Mouse (Mus musculus): ENCODE measurements at regions not wholly inside any gene's neighbourhood (a gene's known extent, or its start where the extent isn't known, plus 50 kb on each side); places are given as distances from the start of the nearest gene placed in this dataset.

DNA sequence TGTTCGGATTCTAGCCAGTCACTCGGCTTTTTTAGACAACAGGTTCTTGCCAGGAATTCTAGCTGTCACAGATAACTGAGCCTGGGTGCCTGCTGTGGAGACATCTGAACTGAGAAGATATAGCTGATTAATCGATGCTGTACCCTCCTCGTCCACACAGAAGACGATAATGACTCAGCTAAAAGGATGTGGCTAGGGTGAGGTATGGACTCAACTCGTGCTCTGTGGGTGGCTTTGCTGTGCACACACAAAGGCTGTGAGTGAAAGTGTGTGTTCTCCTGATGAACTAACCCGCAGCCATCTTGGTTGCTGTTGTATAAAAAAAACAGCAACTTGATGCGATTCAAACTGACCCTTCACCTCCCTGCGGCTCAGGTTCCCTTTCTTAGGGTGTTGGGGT, 158.8 kb upstream of the Igsf21 start:
- DNase-seq (ENCODE audit: low spot score), result no peak
- intact Hi-C loops (cut with DNase I), result no loop called here

DNA sequence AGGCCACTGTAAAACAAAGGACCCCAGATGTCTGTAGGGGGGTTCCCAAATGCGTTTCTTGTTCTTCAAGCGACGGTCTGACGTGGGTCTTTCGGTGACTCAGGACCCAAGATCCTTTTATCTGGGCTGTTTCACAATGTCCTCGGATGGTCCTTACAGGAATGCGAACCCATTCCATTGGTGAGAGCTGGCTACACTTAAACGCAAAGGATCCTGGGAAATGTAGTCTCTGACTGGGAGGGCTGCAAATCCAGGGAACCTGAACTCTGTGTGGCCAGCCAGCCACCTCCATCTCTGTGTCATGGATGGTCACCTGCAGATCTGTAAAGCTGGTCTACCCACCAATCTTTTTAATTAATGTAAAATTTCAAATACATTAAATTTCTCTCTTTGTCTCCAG, 156.5 kb upstream of the Igsf21 start:
- DNase-seq (ENCODE audit: low spot score), result no peak
- intact Hi-C loops (cut with DNase I), result no loop called here

DNA sequence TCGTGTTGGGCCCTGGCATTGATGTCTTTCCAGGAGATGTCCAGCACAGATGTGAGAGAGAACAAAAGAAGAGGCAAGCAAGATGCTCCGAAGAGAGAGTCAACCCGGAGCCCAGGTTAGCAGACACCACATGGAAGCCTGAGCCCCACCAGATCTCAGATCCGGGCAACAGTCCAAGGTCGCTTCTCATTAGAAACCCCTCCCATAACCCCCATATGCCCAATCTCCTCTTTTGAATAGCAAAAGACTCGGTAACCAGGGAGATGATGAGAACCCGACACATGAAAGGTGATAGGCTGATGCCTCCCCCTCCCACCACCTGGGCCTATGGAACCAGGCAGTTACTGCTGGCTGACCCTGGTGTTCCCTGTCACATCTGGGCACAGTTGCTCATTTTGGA, 155.7 kb upstream of the Igsf21 start:
- intact Hi-C loops (cut with DNase I), result no loop called here
- no peak for DNase-seq (ENCODE audit: low spot score)

DNA sequence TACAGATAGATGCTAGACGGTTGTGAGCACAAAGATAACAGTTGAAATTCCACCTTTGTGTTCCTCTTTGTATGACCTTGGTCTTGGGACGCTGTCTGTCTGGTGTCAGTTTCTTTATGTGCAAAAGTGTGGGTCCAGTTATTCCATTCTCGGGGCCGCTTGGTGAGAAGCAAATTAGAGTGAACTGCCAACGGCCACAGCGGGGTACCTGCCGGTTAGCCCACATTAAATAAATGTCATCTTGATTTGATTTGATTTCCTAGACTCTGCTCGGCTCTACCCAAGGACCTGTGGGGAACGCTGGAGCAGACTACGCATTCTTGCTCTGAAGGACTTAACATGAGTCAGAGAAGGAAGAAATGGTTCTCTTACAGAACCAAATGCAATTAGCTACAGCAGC, 155.0 kb upstream of the Igsf21 start:
- intact Hi-C loops (cut with DNase I), result no loop called here
- no peak for DNase-seq (ENCODE audit: low spot score)

DNA sequence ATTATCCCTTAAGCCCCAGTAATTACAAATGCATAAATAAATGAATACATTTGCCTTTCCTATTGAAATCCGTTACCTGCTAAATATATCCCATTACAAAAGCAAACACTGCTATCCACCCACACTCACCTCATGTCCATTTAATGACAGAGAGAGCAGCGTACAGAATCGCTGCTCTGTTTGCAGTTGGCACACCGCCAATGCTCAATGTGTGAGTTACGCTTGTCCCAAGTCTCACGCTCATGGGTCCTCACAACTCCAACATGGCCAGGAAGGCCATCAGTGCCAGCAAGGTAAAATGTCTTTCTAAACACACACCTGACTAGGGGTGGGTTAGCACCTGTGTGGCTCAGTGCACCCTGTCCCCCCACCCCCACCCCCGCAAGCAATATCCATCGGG, 150.0 kb upstream of the Igsf21 start:
- DNase-seq (ENCODE audit: low spot score), result no peak
- intact Hi-C loops (cut with DNase I), result no loop called here

DNA sequence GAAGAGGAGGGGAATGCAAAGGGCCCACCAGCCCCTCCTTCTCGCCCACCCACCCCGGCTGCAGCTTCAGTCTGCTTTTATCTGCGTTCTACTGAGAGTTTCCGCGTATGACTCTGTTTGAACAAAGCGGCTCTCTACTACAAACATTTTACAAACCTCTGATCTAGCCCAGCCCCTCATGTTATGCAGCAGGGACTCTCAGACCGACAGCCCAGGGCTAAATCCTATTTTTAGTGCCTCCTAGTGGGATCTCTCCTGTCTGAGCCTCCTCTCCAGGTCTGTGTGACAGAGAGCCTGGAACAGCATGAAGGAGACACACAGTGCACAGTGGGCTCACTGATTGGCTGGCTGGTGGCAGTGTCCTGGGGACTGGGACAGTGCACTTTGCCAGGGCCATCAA, 145.7 kb upstream of the Igsf21 start:
- no peak for DNase-seq (ENCODE audit: low spot score)
- intact Hi-C loops (cut with DNase I), result no loop called here

DNA sequence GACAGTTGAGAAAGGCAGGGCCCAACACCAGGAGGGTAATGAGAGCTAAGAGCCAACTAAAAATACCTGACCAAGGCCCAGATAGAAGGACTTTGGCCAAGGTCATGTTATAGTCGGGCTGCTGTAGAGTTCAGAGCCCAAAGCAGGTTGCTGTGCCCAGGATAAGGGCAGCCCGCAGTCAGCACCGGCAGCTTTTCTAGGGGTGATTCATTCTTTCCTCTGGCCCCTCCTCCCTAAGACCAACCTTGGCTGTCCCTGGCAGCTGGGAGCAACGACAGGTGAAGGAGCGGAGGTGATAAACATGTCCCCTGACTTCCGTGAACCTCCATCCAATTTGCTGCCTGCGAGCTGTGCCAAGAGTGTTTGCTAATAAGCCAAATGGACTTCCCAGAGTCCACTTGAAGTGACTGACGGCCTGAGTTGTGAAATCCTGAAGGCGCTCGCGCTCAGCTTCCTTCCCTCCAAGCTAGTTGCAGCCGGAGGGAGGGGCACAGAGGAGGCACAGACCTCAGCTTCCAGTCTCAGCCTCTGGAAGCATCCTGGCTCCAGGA, 144.2 kb upstream of the Igsf21 start:
- intact Hi-C loops (cut with DNase I), result no loop called here
- no peak for DNase-seq (ENCODE audit: low spot score)

DNA sequence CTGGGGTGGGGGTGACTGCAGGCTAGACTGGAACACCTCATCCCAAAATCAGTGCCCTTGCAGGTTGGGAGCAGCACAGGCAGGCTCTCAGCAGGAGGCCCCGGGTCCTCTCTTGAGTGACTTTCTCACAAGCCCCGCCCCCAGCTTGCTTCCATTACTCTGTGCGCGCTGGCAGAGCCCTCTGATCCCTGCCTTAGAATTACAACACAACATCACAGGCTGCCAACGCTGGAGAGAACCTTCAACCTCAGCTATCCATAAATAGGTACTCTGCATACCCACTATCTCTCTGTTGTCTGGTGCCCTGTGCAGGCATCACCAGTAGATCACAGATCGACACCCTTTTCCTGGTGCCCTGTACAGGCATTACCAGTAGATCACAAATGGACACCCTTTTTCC, 139.1 kb upstream of the Igsf21 start:
- intact Hi-C loops (cut with DNase I), result no loop called here
- no peak for DNase-seq (ENCODE audit: low spot score)

DNA sequence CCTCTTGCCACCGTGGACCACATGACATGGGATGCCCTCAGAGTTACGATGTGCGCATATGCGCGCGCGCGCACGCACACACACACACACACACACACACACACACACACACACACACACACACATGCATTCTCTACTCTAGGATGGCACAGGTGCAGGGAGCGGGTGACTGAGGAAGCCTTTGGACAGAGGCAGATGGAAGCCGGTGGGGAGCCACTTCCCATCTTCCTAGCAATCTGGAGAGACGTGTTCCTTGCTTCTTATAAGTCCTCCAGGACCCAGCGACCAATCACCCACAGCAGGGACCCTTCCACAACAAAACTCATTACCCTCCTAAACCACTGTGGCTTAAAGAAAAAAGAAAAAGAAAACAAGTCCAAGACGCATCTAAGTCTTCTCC, 138.6 kb upstream of the Igsf21 start:
- intact Hi-C loops (cut with DNase I), result no loop called here
- DNase-seq (ENCODE audit: low spot score), result no peak

DNA sequence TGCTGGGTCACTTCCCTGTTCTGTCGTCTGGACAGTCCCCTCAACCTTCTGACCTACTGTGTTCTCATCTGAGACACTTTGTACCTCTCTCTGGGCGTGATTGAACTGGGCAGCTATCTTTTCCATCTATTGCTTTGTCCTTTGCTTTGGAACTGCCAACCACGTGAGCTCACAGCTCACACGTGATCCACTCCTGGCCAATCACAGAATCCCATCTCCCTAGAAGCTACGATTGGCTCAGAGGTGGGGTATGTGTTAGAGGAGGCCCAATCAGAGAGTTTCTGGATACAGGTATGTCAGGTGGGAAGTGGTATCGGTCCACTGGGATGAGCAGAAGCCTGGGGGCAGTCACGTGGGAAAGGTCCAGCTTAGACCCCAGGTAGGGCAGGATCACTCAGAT, 137.0 kb upstream of the Igsf21 start:
- no peak for DNase-seq (ENCODE audit: low spot score)
- intact Hi-C loops (cut with DNase I), result no loop called here

DNA sequence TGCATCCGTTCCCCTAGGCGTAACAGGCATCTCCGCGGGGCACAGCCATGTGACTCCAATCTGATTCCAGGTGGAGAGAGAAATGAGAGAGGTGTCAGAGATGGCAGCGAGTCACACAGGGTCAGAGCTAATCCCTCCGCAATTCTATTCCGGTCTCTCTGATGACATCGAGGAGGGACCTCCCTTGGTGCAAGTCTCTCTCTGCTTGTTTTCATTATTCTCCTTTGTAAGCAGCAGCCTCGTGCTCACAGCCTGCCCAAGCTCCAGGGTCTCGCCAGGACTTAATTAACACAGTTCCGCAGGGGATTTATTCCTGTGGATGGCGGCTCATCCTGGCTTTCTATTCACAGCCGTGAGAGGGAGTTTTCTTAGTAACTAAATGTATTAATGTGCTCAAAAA, 134.1 kb upstream of the Igsf21 start:
- intact Hi-C loops (cut with DNase I), result no loop called here
- no peak for DNase-seq (ENCODE audit: low spot score)

DNA sequence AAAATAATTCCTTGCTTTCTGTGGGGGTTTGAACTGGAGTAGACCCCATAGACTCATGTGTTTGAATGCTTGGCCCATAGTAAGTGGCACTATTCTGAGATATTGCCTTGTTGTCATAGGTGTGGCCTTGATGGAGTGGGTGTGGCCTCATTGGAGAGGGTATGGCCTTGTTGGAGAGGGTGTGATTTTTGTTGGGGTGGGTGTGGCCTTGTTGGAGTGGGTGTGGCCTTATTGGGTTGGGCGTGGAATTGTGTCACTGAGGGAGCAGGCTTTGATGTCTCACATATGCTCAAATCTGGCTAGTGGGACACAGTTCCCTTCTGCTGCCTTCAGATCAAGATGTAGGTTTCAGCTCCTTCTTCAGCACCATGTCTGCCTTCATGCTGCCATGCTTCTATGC, 131.4 kb upstream of the Igsf21 start:
- DNase-seq (ENCODE audit: low spot score), result no peak
- intact Hi-C loops (cut with DNase I), result no loop called here

DNA sequence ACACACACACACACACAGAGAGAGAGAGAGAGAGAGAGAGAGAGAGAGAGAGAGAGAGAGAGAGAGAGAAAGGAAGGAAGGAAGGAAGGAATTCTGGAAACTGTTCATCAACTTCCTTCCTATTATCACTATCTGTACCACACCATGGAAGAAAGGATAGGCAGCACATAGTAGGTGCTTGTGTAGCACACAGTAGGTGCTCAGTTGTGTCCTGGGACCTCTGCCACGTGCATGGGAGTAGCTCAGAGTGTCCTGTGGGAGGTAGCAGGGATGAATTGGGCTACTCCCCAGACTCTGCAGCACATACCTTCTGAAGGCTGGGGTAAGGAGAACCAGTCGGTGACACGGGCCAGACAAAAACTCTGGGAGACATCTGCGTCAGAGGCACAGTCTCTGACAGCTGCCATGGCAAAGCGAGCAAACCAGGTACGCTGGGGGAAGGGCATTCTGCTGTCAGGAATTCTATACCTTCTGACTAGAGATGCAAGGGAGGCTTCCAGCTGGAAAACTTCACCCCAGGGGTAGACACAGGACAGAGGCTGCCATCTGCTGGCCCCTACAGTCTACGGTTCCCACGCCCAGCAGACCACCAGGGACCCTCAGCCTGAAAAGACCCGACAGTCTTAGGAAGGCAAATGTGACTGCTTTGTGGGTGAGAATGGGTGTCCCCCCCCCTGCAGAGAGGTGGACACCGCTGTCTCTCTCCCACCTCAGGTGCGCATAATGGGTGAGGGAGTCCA, 126.2 kb upstream of the Igsf21 start:
- intact Hi-C loops (cut with DNase I), result no loop called here
- no peak for DNase-seq (ENCODE audit: low spot score)

DNA sequence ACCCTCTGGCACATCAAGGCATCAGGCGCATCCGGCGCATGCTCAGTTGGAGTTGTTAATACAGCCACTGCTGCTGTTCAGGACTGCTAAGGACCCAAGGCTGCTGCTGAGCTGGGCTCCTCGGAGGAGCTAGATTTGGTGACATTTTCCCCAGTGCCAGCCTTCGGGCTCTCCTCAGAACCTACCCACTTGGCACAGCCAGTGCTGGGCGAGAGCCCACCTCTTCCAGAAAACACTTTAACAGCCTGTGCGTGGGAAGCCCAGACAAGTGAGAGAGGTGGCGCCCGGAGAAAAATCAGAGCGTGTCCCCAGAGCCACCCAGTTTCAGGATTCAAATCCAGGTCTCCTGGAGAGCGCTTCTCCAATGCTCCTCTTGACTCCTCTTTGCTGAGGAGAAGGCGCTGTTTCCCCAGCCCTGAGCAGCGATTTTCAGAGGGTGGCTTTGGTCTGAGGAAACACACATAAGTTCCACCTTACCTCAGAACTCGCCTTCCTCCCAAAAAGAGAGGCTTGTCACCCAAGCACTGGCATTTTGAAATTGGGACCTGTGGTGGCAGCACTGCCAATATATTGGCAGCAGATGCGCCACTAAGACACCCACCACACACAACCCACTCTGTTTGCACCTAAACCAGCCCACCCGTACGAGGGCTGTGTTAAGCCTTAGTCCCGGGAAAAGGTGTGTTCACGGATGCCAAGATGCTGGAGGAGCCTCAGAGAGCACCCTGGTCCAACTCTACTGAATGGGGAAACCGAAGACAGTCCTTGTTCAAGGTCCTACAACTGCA, 125.0 kb upstream of the Igsf21 start:
- DNase-seq (ENCODE audit: low spot score), result no peak
- intact Hi-C loops (cut with DNase I), result no loop called here

DNA sequence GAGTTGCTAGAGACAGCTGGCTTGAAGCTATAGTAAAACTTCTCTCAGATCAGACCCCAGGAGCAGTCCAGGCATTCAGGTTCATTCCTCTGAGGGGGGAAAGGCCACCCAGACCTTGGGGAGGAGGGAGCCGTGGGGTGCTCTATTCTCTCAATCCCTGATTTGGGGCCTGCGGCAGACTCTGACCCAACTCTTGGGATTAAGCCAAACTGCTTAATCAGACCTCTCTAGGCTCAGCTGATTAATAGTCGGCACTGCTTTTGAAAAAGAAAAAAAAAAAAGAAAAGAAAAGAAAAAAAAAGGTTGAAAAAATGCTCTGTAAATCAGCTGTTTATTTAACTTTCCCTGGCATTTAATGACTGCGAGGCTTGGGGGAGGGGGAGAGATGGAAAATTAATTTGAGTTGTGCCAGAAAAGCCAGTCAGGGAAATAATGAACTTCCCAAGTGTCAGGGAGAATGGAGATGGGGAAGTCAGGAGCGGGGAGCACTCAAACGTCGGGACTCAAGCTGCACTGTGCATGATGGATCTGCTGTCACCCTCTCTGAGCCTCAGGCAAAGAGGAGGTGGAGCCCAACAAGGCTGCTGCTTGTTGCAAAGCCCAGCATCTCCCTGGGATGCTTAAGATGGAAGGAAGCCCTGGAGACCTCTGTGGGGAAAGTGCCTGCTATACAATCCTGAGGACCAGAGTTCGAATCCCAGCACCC, 120.5 kb upstream of the Igsf21 start:
- intact Hi-C loops (cut with DNase I), result no loop called here
- no peak for DNase-seq (ENCODE audit: low spot score)

DNA sequence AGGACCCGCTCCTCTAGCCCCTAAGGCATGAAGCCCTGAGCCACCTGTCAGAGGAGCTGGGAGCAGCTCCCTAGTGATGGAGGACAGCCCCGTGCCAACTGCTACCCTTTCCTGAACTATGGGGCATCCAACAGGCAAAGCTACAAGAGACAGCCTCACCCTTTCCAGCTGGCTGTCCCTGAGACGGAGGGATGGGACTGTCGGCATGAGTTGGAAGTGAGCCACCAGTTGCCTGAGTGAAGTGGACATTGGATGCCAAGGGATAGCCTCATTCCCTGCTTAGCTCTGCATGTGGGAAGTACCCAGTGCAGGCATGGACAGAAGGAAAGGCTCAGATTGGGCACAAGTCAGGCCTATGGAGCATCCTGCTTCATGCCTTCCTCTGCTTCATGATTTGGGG, 112.3 kb upstream of the Igsf21 start:
- intact Hi-C loops (cut with DNase I), result no loop called here
- DNase-seq (ENCODE audit: low spot score), result no peak

DNA sequence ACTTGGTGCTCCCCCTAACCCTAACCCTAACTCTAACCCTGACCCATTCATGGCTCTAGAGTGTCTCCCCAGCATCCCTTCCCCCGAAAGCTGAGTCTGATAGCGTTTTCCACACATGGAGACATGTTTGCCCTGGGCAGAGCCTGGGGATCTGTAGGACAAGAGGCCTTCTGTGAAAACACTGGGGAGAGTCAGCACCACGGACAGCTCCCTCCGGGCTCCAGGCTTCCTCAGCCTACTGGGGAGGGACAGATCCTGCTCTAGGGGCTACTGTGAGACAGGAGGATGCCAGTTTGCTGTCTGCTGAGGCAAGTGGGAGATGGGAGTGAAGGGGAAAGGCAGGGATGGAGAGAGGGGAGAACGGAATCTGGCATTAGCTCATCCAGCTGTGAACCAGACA, 111.5 kb upstream of the Igsf21 start:
- intact Hi-C loops (cut with DNase I), result no loop called here

DNA sequence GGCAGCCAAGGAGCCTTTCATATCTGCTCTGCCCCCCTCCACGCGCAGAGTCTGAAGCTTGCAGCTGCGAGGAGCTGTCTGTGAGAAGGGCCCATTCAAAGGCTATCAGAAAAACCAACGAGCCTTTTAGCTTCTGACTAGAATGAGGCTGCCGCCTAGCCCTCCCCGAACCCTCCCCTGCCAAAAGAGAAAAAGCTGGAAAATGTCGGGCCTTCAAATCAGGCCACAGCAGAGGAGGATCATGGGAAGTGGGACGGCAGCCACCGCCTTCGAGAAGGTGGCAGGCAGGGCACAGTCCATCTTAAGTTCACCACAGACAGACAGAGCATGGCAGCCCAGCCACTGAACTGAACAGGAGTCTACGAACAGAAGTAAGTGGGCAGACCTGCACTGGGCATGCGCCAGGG, 108.6 kb upstream of the Igsf21 start:
- DNase-seq (ENCODE audit: low spot score), result no peak
- intact Hi-C loops (cut with DNase I), result no loop called here

More for the DNA sequence above, 111.5 kb upstream of the Igsf21 start:
- DNase-seq (ENCODE audit: low spot score), result no peak

DNA sequence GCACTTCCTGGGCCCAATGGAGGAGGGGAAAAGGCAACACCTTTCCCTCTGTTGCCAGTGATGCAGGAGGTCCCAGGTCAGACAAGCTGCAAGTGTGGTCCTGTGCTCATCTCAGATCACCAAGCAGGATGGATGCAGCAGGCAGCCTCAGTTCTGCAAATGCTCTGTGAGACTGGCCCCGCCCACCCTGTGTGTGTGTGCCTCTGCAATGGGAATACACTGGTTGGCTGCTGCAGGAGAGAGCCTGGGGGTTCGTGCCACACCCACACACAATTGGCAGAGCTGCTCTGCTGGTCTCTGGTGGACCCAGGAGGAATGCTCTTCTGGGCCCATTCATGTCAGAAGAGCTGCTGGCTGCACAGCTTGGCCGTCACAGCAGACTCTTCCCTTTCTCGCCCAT, 102.2 kb upstream of the Igsf21 start:
- no peak for DNase-seq (ENCODE audit: low spot score)
- intact Hi-C loops (cut with DNase I), result no loop called here

DNA sequence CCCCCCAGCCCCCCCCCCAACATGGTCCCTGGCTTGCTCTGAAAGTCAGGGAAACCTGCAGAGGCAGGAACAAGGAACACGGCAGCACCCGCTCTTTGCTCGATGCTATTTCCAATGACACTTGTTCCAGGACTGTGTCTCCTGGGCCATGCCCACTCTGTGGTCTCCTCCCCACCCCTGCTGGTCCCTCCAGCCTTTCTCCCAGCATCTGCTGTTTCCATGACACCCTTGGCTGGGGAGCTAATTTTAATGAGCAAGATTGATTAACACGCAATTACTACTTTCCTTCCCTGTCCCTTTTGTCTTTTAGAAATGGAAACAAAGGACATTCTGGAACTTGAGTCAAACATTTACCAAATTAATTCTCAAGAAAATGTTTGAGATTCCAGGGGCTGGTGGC, 83.6 kb upstream of the Igsf21 start:
- intact Hi-C loops (cut with DNase I), result no loop called here

More for the DNA sequence above, 83.6 kb upstream of the Igsf21 start:
- no peak for DNase-seq (ENCODE audit: low spot score)
